Mouse (Mus musculus) erythroblast, adult 5-6 weeks (primary cell): ENCODE measurements around the gene Gm527. TPM values are rescaled to one million over a fixed set of nuclear protein-coding genes. Genes with fewer than 3 reads are reported as not detected.

Experiments
- ATAC-seq: replicated peaks from 2 replicates; pipeline ENCODE4 v1.8.0; 2016; ENCODE audit warnings: moderate number of reproducible peaks, mild to moderate bottlenecking, moderate TSS enrichment, inconsistent platforms; ENCODE audit not compliant: poor library complexity, low FRiP score, severe bottlenecking
- total RNA-seq, 2 experiments: library from RNA; stranded (forward) in 1 of 2; stranded (reverse) in 1 of 2; fragments of 150-400 nt in 1 of 2; fragments of 200-764, 138-1000 nt in 1 of 2; gene quantifications; 2 replicates each; pipeline versions ENCODE4 v1.2.3 to v1.2.4; 2015 to 2017; ENCODE audit warnings: low replicate concordance in 2 of 2

Gm527 gene
- total RNA-seq (2015; ENCODE audit: low replicate concordance) (not detected in 2 replicates), total RNA-seq (2017; ENCODE audit: low replicate concordance) (0.26 TPM in 1 of 2 replicates, not detected in the other)

DNA sequence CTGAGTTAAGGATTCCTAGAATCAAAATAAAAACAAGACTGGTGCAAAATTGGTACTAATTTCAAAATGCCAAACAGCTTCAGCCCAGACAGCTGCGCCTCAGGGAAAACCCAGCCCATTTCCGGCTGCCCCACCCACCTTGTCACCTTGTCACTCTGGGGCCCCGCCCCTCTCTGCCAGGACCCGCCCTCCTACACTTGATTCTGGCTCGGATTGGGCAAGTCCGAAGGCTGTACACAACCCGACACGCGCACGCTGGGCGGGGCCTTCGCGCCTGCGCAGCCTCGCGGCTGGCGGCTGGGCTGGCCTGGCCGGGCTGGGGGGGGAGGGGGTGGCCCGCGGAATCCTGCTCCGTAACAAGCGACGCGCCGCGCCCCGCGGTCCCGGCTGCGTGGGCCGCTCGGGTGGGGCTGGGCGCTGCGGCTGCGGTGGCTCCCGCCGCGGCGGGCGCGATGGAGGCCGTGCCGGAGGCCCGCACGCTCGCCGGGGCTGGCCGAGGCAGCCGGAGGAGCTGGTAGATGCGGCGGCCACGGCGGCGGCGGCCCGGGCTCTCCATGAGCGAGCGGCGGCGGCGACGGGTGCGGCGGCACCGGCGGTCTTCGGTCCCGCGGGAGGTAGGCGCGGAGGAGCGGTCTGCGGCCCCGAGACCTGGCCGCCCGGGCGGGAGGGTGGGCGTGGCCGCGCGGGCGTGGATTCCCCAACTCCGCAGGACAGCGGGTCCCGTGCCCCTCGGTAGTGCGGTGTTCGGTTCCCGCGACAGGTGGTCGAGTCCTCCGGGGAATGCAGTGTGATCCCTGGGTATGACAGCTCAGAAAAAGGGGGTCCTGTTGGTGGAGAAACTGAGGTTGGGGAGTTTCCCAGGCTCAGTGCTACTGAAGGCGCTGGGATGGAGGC lies at the start of gene Gm527:
Gene Gm527, plus strand, starts transcription at position 329 of the 894 bp plus-strand sequence.
- peak; percentile 100 for ATAC-seq

DNA sequence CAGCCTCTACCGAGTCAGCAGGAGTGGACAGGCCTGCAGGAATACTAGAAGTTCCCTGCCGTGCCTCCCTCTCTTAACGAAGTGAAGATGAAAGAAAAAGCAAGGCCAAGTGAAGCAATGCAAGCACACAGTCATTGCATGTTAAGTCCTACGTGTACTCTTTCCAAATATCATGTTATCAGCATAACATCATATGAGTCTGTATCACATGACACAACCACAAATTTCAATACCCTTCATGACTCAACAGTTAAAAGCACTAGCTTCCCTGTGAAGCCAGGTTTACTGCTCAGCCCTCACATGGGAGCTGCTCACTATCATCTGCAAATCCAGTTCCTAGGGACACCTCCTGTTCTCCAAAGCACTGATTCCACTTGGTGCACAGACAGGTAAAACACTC lies 46.6 kb upstream of the Gm527 start:
- no peak for ATAC-seq

DNA sequence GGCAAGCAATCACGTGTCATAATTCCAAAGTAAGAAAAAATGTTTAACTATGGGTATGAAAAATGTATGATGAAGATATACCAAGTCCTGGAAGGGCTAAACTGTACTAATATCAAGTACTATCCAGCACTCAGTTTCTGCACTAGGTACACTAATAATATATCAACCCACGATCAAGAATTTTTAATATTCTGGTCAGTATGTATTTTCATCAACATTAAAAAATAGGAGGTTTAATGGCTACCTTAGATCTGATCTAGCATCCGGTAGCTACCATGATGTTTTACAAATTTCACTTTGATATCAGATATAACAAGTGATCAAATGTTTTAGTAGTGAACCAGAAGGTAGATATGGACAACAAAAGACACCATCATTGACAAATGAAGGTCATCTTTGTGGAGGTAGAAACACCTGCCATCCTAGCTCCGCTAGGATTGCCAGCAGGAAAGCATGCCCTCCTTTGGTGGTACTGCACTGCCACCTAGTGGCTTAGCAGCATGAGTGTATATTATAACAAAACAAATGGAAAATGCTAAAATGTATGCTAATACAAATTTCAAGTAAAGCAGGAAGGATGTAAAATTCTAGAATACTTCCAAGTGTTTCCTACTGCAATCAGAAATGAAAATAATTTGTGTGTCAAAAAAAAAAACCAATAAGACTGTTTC lies 20.5 kb upstream of the Gm527 start:
- ATAC-seq, result peak; percentile 78

DNA sequence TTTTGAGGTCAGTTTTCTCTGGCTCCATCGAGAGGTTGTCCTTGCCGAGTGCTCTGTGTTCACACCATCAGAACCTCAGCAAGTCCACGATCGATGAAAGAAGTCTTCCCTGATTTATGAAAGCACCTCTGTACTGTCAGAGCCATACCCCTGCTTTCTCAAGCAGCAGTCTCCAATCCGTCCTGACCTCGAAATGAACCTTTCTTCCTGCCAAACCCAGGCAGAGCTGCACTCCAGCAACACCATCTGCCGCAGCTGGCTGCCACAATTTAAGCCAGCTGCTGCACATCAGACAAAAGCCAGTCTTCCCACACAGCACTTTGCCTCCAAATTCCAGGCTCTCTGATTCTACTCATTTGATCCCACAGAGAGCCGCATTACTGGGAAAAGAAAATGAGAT lies 15.2 kb upstream of the Gm527 start:
- ATAC-seq, result no peak

DNA sequence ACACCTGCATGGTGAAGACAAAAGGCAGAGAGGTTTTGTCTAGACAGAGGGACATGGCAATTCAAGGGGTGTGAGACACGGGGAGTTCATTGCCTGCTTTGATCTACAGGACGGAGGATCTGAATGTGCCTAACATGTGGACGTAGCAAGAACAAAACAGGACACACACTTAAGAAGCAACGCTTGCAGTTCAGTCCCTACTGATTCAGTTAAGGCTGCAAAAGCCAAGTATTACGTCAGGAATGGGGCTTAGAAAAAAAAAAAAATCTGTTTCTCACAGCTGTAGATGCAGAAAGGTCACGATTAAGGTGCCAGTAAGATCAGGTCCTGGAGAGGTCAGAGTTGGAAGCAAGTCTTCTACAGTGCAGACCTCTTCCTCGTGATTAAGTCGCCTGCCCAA lies 14.5 kb upstream of the Gm527 start:
- ATAC-seq, result no peak

DNA sequence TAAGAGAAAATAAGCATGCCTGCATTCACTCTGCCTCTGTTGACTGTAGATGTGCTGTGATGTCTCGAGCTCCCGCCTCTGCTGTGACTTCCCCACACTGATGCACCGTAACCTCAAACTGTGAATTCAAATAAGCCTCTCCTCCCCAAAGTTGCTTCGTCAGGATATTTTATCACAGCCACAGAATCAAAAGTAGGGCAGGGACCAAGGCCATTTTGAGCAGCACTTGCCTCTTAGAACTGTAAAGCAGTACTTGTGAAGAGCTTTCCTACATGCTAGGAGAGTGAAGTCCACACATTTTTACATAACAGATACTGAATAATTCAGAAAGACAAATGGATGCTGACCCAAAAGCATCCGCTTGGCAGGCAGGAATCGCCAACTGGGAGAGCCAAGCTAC lies 4.7 kb upstream of the Gm527 start:
- ATAC-seq, result no peak

DNA sequence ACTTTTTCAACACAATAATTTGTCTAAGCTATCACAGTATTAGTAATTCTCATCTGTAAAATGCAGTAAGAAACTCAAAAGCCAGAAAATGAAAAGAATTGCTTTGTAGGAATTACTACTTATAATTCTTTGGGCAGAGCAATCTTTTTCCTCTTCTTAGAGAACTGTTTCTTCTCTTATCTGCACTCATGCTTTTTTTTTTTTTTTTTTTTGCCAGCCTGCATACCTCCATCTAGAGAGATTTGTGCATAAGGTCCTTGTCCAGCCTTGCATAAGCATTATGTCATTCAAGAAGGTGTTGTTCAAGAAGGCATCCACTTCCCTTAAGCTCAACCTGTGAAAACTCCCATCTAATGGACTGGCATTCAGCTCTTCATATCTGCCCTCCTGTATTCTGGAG lies 971 bp upstream of the Gm527 start:
- no peak for ATAC-seq

DNA sequence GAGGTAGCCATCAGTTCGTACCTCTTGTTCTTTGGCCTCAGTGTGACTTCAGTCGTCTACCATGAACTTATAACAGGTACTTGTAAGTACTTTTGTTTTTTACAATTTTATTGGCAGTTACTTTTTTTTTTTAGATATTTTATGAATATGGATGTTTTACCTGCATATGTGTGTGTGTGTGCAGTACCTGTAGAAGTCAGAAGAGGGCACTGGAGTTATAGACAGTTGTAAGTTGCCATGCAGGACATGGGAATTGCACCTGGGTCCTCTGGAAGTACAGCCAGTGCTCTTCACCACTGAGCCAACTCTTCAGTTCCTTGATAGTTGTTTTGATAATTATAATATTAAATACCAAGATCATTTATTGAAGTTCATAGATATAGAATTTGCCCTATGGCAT lies 19.8 kb downstream of the Gm527 start:
- peak; percentile 69 for ATAC-seq

DNA sequence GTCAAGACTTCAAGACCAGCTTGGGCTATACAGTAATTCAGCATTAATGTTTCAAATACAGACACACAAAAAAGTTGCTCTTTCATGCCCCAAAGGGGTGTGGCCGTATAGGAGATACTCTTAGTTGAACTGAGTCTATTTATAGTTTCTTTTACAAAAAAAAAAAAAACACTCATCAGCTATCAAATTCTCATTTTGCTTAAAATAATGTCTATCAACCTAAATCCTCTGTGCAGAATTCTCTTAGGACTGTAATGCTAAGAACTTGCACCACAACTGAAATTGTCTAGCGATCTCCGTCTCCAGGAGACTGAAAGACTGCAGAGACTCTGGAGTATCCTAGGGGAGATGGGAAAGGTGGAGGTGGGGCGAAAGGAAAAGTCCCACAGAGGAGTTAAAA lies 46.9 kb downstream of the Gm527 start:
- no peak for ATAC-seq

DNA sequence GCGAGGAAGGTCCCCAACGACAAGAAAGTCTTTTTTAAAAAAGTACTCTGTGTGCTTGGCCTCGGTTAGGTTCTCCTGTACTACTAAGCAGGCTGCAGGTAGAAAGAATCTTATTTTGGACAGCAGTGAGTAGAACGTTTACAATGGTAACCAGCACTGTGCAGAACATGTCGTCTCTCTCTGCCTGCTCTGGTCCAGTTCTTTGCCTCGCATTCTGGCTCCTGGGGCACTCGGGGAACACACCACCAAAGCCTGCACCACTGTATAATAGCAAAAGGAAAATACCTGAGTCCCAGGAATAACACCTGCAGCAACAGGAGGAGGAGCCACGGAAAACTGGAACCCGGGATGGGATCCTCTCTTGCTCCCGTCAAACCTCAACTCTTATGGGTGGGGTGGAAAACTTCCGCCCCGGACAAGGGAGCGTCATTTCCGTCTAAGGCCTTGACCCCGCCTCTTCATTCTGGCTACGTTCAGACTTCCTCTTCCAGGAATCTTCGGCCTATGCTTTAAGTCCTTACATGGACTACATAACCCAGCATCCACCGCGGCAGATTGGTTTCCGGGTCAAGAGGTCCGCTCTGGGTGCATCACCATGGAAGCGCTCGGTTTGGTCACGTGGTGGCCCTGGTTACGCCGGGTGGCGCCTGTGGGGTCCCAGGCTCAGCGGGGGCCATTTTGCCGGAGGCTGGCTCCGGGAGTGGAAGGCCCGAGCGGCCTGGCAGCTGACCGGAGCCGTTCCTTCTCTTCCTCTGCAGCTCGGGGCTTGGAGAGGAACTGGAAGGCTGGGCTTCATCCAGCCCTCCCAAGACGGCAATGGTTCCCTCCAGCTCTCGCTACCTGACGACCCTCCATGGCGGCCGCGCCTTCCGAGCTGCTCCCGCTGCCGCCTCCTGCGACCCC lies 47.7 kb downstream of the Gm527 start, which contains the start of the genes Klhl28 and Togaram1:
Gene Klhl28, minus strand, starts transcription at position 411 of the 903 bp plus-strand sequence.
Gene Togaram1, plus strand, starts transcription at position 681 of the 903 bp plus-strand sequence.
- ATAC-seq, result peak; percentile 91

DNA sequence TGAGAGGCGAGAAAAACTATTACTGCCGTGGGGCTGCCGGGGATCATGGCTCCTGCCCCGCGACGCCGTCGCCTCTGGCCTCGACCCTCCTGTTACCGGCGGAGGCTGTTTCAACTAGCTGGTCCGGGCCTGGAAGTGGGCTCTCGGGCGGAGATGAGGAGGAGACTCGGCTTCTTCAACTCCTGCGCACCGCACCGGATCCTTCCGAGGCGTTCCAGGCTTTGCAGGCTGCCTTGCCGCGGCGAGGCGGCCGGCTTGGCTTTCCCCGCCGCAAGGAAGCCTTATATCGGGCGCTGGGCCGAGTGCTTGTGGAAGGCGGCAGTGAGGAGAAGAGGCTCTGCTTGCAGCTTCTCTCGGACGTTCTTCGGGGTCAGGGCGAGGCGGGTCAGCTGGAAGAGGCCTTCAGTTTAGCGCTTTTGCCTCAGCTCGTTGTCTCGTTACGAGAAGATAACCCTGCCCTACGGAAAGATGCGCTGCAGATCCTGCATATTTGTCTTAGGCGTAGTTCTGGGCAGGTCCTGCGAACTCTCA lies 48.5 kb downstream of the Gm527 start:
- ATAC-seq, result peak; percentile 34

DNA sequence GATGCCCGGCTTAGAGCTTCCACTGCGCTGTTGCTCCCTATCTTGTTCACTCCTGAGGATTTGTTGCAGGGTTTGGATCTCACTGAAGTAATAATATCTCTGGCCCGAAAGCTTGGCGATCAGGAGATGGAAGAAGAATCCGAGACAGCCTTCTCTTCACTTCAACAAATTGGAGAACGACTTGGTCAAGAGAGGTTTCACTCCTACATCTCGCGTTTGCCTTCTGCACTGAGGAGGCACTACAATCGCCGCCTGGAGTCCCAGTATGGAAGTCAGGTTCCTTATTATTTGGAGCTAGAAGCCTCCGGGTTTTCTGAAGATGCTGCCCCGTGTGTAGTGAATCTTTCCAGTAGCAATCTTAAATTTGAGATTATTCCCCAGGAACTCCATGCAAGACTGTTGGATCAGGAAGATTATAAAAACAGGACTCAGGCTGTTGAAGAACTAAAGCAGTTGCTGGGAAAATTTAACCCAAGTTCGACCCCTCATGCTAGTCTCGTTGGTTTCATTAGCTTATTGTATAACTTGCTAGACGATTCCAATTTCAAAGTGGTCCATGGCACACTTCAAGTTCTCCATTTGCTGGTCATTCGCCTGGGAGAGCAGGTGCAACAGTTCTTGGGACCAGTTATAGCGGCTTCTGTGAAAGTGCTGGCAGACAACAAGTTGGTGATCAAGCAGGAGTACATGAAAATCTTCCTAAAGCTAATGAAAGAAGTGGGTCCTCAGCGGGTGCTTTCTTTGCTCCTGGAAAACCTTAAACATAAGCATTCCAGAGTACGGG lies 49.1 kb downstream of the Gm527 start:
- no peak for ATAC-seq

DNA sequence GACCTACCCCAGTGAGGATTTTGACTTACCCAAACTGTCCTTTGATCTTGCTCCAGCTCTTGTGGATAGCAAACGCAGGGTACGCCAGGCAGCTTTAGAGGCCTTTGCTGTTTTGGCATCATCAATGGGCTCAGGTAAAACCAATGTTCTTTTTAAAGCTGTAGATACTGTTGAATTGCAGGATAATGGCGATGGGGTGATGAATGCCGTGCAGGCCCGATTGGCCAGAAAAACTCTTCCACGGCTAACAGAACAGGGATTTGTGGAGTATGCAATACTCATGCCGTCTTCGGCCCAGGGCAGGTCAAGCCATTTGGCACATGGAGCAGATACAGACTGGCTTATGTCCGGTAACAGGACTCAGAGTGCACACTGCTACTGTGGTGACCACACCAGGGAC lies 49.8 kb downstream of the Gm527 start:
- ATAC-seq, result no peak

DNA sequence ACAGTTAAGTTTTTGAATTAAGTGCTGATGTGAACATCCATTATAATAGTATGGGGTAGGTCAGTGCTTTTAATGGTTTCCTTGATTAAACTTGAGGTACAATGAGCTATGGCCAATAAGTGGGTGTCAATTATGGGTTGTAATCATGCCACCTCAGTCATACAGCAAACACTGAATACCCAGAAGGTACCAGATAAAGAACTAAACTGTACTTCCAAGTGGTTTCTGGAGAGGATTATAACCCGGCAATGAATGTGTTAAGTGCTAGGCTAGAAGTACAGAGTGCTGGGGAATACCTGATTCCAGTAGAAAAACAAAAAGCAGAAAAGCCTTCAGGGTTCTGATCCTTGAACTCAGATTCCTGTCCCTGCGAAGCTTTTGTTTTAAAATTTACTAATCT lies 50.4 kb downstream of the Gm527 start:
- ATAC-seq, result no peak

DNA sequence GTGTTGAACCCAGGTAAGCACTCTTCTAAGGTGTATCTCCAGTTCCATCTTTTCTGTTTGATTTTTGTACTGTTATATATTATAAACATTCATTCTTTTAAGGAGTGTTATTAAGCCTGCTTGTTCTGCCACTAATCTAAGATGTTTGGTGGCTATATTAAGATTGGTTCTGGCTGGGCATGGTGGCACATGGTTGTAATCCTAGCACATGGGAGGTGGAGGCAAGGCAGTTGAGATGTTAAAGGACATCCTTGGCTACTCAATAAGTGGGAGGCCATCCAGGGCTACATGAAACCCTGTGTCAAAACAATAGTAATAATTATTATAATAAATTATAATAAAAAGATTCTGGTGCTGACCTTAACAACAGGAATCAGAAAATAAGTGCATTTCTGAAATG lies 53.7 kb downstream of the Gm527 start:
- ATAC-seq, result no peak

DNA sequence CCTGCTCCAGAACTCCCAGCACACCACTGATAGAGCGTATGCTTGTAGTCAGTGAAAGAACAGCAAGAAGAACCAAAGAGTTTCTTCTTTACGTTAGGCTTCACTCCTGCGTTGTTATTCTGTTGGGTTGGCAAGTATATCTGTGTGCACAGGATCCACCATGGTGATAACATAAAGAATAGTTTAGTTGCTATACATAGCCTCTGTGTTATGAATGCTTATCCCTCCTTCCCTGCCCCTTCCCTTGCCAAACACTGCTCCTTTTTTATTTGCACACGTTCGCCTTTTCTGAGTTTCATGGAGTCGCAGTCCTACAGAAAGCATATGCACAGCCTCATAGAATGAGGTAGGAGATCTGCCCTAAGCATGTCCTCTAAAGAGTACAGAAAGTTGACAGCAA lies 54.4 kb downstream of the Gm527 start:
- ATAC-seq, result no peak
